Mouse (Mus musculus) spleen, adult 2 months (tissue): ENCODE results near the gene Ost4.

ENCODE experiments used
- CTCF ChIP-seq: fragments of 200-500 bp; IDR thresholded peaks from 2 replicates; pipeline ENCODE4 v1.5.1; 2011; ENCODE audit warnings: mild to moderate bottlenecking, inconsistent platforms; ENCODE audit not compliant: insufficient read depth, insufficient read length, insufficient replicate concordance; ENCODE audit errors: extremely low read depth
- POLR2A ChIP-seq: fragments of 200-500 bp; IDR thresholded peaks from 2 replicates; pipeline ENCODE4 v1.6.1; 2011; ENCODE audit warnings: low read depth, low read length, inconsistent platforms

DNA sequence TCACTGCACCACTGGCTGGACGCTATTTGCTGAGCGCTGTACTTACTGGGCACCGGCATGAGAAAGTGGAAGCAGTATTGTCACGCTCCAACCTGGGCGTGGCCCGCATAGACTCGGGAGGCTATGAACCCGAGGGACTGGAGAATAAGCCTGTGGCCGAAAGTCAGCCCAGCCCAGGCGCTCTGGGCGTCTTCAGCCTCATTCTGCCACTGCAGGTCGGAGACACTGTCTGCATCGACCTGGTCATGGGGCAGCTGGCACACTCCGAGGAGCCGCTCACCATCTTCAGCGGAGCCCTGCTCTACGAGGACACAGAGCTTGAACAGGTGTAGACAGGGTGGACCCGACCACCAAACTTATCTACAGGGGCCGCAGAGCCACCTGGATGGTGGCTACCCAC, 13.0 kb upstream of the Ost4 start:
- TF ChIP-seq CTCF (no peak), POLR2A (no peak)
